Mouse (Mus musculus): Measurements from ENCODE around the gene Bap1. TPM values are rescaled to one million over a fixed set of nuclear protein-coding genes. Genes with fewer than 3 reads are reported as not detected.

The Bap1 gene
- polyA plus RNA-seq, 1 experiment = 131 TPM

DNA sequence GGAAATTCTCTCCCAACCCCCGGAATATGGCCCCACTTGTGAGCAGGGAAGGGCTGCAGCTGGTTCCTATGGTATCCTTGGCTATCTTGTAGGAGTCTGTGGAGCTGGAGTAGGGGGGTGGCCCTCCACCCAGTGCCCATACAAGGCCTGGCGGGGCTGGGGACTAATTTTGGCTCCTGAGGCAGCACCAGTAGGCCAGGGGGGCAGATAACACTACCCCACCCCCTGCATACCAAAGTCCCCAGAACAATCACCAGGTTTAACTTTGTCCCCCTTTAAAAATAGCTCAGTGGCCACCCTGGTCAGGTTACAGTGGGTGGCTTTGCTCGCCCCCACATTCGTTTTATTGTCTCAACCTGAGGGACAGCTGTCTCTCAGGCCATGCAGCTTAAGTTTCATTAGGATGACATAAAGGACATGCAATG is 42.1 kb upstream of the Bap1 start:
- no peak for TF ChIP-seq POLR2A (IDR thresholded peaks at IDR 0.05; ENCODE audit: borderline replicate concordance, insufficient read depth, low read length)
- no peak for TF ChIP-seq CTCF (IDR thresholded peaks at IDR 0.05; ENCODE audit: borderline replicate concordance, insufficient read depth, low read depth, low read length)
- WGBS = 91% methylated on average over 4 of the region's 4 CpGs
- Histone ChIP-seq H3K27ac (ENCODE audit: insufficient read depth, low read length) (no peak overlapping the region), H3K27me3 (ENCODE audit: control insufficient read depth, insufficient read depth, low read length) (no peaks in the 10 kb centered on the region), H3K4me3 (replicated peaks; ENCODE audit: insufficient read depth, low read depth, low read length) (no peak overlapping the region), H3K4me1 (ENCODE audit: control insufficient read depth, insufficient read depth, low read length) (no peaks in the 10 kb centered on the region; the same call in 1 of the 2 replicates)
- no peak for DNase-seq

DNA sequence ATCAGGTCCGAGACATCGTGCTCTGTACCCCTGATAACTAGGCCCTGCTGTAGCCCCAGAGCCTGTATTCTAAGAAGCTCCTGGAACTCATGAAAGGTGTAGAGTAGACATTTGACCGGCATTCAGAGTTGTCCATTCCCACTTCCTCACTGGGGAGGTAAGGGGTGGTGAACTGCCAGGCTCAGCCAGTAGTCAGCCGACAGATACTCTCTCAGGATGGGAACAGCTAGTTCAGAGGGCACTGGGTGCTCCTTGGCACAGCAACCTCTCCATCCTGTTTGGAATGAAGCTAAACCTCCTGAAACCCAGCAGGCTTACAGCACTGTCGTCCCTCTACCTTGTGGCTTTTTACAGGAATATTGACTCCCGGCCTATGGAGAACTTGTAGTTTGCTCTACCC is 39.4 kb upstream of the Bap1 start:
- Histone ChIP-seq H3K4me1 (ENCODE audit: control insufficient read depth, insufficient read depth, low read length) (peaks cover 7% of the 10 kb centered on the region; the same call in 1 of the 2 replicates), H3K27ac (ENCODE audit: insufficient read depth, low read length) (no peak overlapping the region), H3K27me3 (ENCODE audit: control insufficient read depth, insufficient read depth, low read length) (no peaks in the 10 kb centered on the region), H3K4me3 (replicated peaks; ENCODE audit: insufficient read depth, low read depth, low read length) (no peak overlapping the region)
- WGBS = 93% methylated on average over 6 of the region's 6 CpGs
- no peak for DNase-seq
- TF ChIP-seq POLR2A (IDR thresholded peaks at IDR 0.05; ENCODE audit: borderline replicate concordance, insufficient read depth, low read length) (no peak), CTCF (IDR thresholded peaks at IDR 0.05; ENCODE audit: borderline replicate concordance, insufficient read depth, low read depth, low read length) (no peak)

GRCm38 (mm10) chr14:31212499-31212898 is 38.8 kb upstream of the Bap1 start:
- H3K4me1 ChIP-seq (ENCODE audit: control insufficient read depth, insufficient read depth, low read length) = peaks cover 10% of the 10 kb centered on the region
- TF ChIP-seq CTCF (IDR thresholded peaks at IDR 0.05; ENCODE audit: borderline replicate concordance, insufficient read depth, low read depth, low read length) (no peak), POLR2A (IDR thresholded peaks at IDR 0.05; ENCODE audit: borderline replicate concordance, insufficient read depth, low read length) (no peak)
- no peak overlapping the region for H3K27ac ChIP-seq (ENCODE audit: insufficient read depth, low read length)
- no peaks in the 10 kb centered on the region for H3K27me3 ChIP-seq (ENCODE audit: control insufficient read depth, insufficient read depth, low read length)
- WGBS = 91% methylated on average over 3 of the region's 3 CpGs
- H3K4me3 ChIP-seq (replicated peaks; ENCODE audit: insufficient read depth, low read depth, low read length) = no peak overlapping the region
- DNase-seq = no peak

DNA sequence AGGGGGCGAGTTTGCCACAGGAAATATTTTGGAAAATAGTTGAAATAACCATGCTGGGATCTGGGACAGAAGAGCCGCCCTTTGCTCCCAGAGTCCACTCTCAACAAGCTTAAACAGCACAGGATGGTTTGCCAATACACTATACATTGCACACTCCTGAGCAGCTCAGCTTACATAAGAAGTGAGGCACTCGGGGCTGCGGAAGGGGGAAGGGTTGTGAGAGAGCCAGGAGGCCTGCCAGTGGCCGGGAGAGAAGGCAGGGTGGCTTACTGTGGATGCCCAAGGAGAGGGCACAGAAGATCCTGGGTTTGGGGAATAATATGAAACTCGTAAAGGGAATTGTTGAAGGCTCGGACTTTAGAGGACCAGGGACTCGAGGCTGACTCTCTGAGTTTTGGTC is 37.4 kb upstream of the Bap1 start:
- no peak for DNase-seq
- H3K4me1 ChIP-seq (ENCODE audit: control insufficient read depth, insufficient read depth, low read length) = peaks cover 17% of the 10 kb centered on the region
- WGBS = 83% methylated on average over 8 of the region's 8 CpGs

GRCm38 (mm10) chr14:31214684-31215083 is 36.6 kb upstream of the Bap1 start:
- H3K4me3 ChIP-seq (replicated peaks; ENCODE audit: insufficient read depth, low read depth, low read length) = no peak overlapping the region
- peaks cover 17% of the 10 kb centered on the region for H3K4me1 ChIP-seq (ENCODE audit: control insufficient read depth, insufficient read depth, low read length)
- H3K27ac ChIP-seq (ENCODE audit: insufficient read depth, low read length) = no peak overlapping the region
- WGBS = 91% methylated on average over 3 of the region's 3 CpGs
- H3K27me3 ChIP-seq (ENCODE audit: control insufficient read depth, insufficient read depth, low read length) = no peaks in the 10 kb centered on the region
- DNase-seq = no peak
- TF ChIP-seq POLR2A (IDR thresholded peaks at IDR 0.05; ENCODE audit: borderline replicate concordance, insufficient read depth, low read length) = no peak
- TF ChIP-seq CTCF (IDR thresholded peaks at IDR 0.05; ENCODE audit: borderline replicate concordance, insufficient read depth, low read depth, low read length) = no peak

More for the DNA sequence above, 37.4 kb upstream of the Bap1 start:
- Histone ChIP-seq H3K27me3 (ENCODE audit: control insufficient read depth, insufficient read depth, low read length) (no peaks in the 10 kb centered on the region), H3K4me3 (replicated peaks; ENCODE audit: insufficient read depth, low read depth, low read length) (no peak overlapping the region), H3K27ac (ENCODE audit: insufficient read depth, low read length) (no peak overlapping the region)
- TF ChIP-seq POLR2A (IDR thresholded peaks at IDR 0.05; ENCODE audit: borderline replicate concordance, insufficient read depth, low read length) (no peak), CTCF (IDR thresholded peaks at IDR 0.05; ENCODE audit: borderline replicate concordance, insufficient read depth, low read depth, low read length) (no peak)

DNA sequence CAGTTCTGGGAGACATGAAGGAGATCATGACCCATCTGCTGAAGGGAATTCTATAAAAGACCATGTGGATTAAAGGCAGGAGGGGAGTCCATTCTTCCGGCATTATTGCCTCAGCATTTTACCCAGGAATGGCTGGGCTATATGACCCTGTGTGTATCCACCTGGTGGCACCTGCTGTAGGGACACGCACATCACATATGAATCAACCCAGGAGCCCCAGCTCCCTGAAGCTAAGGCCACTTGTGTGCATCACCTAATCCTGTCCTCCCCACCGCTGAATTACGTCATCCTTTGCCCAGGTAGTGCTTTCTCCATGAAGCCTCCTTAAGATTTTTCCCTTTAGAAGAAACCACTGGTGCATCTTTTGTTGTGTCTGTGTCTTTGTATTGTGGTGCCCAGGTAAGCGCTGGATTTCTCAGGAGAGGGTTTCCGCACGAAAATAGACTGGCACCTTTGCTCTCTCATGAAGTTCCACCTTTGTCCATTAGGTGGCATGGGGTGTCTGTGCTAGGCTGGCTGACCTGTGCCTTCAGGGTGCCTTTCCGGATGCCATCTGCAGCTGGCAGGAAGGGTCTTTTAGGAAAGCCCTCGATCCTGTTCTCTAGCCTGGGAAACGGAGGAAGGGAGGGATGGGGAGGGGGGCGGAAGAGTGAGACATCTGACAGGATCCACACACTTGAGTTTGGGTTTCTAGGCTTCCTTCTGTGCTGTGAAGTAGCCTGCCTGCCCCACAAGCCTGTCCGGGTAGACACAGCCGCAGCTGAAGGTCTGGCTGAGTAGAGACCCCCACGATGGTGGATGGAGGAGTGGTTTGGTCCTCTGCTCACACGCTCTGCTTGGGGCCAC is 35.9 kb upstream of the Bap1 start:
- H3K4me1 ChIP-seq (ENCODE audit: control insufficient read depth, insufficient read depth, low read length) = peaks cover 17% of the 10 kb centered on the region
- 16% methylated on average over 15 of the region's 15 CpGs for WGBS
- no peak for TF ChIP-seq POLR2A (IDR thresholded peaks at IDR 0.05; ENCODE audit: borderline replicate concordance, insufficient read depth, low read length)
- TF ChIP-seq CTCF (IDR thresholded peaks at IDR 0.05; ENCODE audit: borderline replicate concordance, insufficient read depth, low read depth, low read length) = peak; percentile 92
- peak; percentile 80 to 82 for DNase-seq
- H3K27me3 ChIP-seq (ENCODE audit: control insufficient read depth, insufficient read depth, low read length) = no peaks in the 10 kb centered on the region
- H3K27ac ChIP-seq (ENCODE audit: insufficient read depth, low read length) = no peak overlapping the region
- H3K4me3 ChIP-seq (replicated peaks; ENCODE audit: insufficient read depth, low read depth, low read length) = no peak overlapping the region

DNA sequence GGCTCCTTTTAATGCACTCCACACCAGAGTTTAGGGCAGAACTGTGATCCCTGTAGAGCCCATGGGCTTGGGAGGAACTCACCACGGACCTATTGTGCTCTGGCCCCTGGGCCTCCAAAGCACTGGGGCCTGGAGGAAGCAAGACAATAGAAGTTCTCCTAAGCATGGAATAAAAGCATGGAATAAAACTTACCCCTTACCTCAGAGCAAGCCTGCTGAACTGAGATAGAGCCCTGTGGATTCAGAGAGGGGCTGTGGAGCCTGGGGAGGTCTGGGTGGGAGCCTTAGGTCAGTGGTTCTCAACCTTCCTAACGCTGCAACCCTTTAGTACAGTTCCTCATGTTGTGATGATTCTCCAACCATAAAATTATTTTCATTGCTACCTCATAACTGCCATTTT is 34.4 kb upstream of the Bap1 start, which contains the start of gene Nisch:
Nisch (minus strand) TSS at position 101 of the 400 bp plus-strand sequence.
- no peaks in the 10 kb centered on the region for H3K27me3 ChIP-seq (ENCODE audit: control insufficient read depth, insufficient read depth, low read length)
- peak within 1 kb of the TSS; percentile 51 for H3K27ac ChIP-seq (ENCODE audit: insufficient read depth, low read length)
- no peak for DNase-seq
- no peak for TF ChIP-seq POLR2A (IDR thresholded peaks at IDR 0.05; ENCODE audit: borderline replicate concordance, insufficient read depth, low read length)
- no peak for TF ChIP-seq CTCF (IDR thresholded peaks at IDR 0.05; ENCODE audit: borderline replicate concordance, insufficient read depth, low read depth, low read length)
- peak within 1 kb of the TSS; percentile 0 for H3K4me3 ChIP-seq (replicated peaks; ENCODE audit: insufficient read depth, low read depth, low read length)
- H3K4me1 ChIP-seq (ENCODE audit: control insufficient read depth, insufficient read depth, low read length) = peaks cover 17% of the 10 kb centered on the region
- 90% methylated on average over 2 of the region's 2 CpGs for WGBS

DNA sequence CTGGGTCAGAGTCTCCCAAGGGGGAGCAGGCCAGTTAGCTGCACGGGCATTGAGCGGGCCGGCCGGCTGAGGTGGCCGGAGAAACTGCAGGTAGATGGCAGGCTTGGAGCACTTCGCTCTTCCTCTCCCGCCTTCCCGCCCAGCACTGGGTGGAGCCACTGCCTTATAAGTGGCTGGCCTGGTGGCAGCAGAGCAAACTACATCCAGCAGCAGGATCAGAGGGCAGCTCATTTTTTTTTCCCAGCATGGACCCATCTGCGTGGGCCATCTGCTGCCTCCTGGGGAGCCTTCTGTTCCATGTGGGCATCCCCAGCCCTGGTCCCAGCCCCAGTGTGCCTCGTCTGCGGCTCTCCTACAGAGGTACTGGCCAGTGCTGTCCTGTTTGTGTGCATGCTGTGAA is 33.6 kb upstream of the Bap1 start, which contains the start of gene Sema3g:
Sema3g (plus strand) TSS at position 195 of the 400 bp plus-strand sequence.
- Histone ChIP-seq H3K4me3 (replicated peaks; ENCODE audit: insufficient read depth, low read depth, low read length) (peak within 1 kb of the TSS; percentile 0), H3K4me1 (ENCODE audit: control insufficient read depth, insufficient read depth, low read length) (peaks cover 17% of the 10 kb centered on the region), H3K27ac (ENCODE audit: insufficient read depth, low read length) (peak within 1 kb of the TSS; percentile 51), H3K27me3 (ENCODE audit: control insufficient read depth, insufficient read depth, low read length) (no peaks in the 10 kb centered on the region)
- 3% methylated on average over 11 of the region's 11 CpGs for WGBS
- peak; percentile 80 to 83 for DNase-seq
- TF ChIP-seq POLR2A (IDR thresholded peaks at IDR 0.05; ENCODE audit: borderline replicate concordance, insufficient read depth, low read length) (peak; percentile 44; the same call in 1 of the 2 replicates), CTCF (IDR thresholded peaks at IDR 0.05; ENCODE audit: borderline replicate concordance, insufficient read depth, low read depth, low read length) (peak; percentile 71)
